Mouse (Mus musculus): Measurements from ENCODE around the gene Rfx7. TPM values are rescaled to one million over a fixed set of nuclear protein-coding genes. Genes with fewer than 3 reads are reported as not detected.
"Not testable (repeated sequence)": the region's sequence is repeated elsewhere in the genome, so short reads cannot be mapped to it uniquely, and the experiment has no call there.

Rfx7 gene
- polyA plus RNA-seq, 1 experiment from 2014 or later: 21.3 TPM

DNA sequence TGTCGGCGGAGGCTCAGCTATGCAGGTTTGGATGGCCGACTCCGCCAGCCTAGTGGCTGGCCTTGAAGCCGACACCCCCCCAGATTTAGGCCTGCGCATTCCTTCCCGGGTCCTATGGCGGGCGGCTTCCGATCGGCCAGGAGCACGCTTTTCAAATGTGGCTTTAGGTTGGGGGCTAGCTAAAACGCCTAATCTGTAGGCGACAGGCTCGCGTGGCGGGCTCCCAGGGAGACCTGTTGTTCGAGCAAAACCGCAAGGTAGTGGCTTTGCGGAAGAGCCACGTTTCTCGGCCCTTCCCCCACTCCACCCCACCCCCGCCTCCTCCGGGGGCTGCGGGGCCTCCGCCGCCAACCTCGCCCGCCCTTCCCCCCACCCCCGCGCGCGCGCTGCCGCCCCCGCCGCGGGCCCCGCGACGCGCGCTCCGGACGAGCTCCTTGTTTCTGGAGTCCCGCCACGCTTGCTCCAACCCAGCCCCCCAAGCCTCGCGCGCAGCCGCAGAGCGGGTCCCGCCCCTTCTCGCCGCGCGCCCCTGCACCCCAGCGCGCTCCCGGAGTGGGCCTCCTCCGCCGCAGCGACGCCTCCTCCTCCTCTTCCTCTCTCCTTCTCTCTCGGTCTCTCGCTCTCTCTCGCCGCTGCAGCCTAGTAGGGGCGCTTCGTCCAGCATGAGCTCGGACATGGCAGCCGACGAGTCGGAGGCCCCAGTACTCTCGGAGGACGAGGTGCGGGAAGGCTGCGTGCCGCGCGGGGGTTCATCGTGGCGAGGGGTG, 130.0 kb downstream of the Rfx7 start, which contains the start of gene Nedd4:
TSS of gene Nedd4 (plus strand) at position 452 of the 767 bp plus-strand sequence.
- Histone ChIP-seq H3K4me2 (replicated peaks) (peak within 1 kb of the TSS; percentile 93), H3K4me1 (peaks cover 36% of the 10 kb centered on the region), H3K36me3 (peaks cover 17% of the 10 kb centered on the region), H3K27ac (peak within 1 kb of the TSS; percentile 99), H3K4me3 (peak within 1 kb of the TSS; percentile 96), H3K9me3 (replicated peaks) (no peaks in the 10 kb centered on the region), H3K27me3 (no peaks in the 10 kb centered on the region), H3K9ac (peak within 1 kb of the TSS; percentile 100)
- WGBS: under 1% methylated on average over 64 of the region's 83 CpGs
- peak; percentile 94 for ATAC-seq (ENCODE audit: low FRiP score)

GRCm38 (mm10) chr9:72662691-72663533, 130.9 kb downstream of the Rfx7 start:
- Histone ChIP-seq H3K4me3 (peak overlapping the region; percentile 96), H3K27ac (peak overlapping the region; percentile 99), H3K9ac (peak overlapping the region; percentile 100), H3K27me3 (no peaks in the 10 kb centered on the region), H3K9me3 (replicated peaks) (no peaks in the 10 kb centered on the region), H3K4me1 (peaks cover 36% of the 10 kb centered on the region), H3K36me3 (peaks cover 18% of the 10 kb centered on the region), H3K4me2 (replicated peaks) (peak overlapping the region; percentile 93)
- under 1% methylated on average over 55 of the region's 55 CpGs for WGBS
- ATAC-seq (ENCODE audit: low FRiP score): peak; percentile 50

DNA sequence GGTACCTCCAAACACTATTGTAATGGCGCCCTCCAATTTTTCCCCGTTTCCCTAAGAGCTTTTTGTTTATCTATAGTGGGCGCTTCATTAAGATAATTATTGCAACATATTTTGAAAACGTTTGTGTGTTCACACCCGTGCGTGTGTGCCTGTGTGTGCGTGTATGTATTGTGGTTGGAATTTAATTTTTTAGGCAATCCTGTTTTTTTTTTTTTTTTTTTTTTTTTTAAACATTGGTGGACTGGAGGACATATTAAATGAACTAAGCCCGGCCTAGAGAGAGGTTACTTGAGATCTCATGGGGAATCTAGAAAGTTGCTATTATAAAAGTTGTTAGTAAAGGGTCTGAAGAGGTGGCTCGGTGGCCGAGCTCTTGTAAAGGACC, 131.5 kb downstream of the Rfx7 start:
- WGBS: 12% methylated on average over 10 of the region's 10 CpGs
- Histone ChIP-seq H3K27ac (peak overlapping the region; percentile 99), H3K9ac (peak overlapping the region; percentile 100), H3K27me3 (no peaks in the 10 kb centered on the region), H3K4me2 (replicated peaks) (peak overlapping the region; percentile 93), H3K36me3 (peaks cover 18% of the 10 kb centered on the region), H3K4me3 (peak overlapping the region; percentile 96), H3K4me1 (peaks cover 36% of the 10 kb centered on the region), H3K9me3 (replicated peaks) (no peaks in the 10 kb centered on the region)
- no peak for ATAC-seq (ENCODE audit: low FRiP score)

DNA sequence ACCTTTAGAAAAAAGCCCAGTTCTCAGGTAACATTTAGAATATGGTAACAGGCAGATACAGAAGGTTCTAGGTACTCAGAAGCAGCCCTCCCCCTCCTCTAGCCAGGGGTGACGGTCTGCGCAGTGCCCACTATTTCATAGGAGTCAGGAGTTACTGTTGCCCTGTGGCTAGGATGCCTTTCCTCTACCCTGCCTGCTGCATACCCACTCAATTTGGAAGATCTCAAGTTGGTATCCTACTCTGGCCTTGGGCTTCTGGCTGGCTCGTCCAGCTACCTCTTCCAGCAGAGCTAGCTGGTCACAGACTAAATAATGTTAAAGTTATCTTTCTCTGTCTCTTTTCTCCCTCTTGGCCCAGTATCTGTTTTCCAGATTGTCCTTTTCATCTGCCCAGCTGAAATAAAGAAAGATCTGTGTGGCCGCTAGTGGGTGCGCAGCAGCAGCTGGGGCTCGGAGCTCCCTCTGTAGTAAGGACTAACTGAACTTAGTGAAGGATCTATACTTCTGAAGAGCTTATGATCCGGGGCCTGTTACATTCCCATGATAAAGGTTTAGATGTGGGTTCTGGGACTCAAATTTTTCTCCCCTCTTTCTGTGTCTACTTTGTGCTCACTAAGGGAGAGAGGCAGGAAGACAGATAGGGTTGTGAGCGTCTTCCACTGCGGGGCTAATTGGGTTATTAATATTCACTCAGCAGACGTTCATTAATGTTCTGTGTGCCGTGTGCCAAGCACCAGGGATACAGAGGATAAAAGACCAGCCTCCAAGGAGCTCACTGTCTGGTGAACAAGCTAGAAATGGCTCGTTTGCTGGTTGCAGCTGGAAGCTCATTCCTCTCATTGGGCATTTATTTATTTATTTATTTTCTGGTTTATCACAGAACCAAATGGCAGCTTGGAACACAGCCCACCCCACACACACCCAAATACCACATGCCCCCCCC, 132.6 kb downstream of the Rfx7 start:
- Histone ChIP-seq H3K4me1 (peaks cover 43% of the 10 kb centered on the region), H3K27me3 (no peaks in the 10 kb centered on the region), H3K27ac (peak overlapping the region; percentile 99), H3K36me3 (peaks cover 27% of the 10 kb centered on the region), H3K4me2 (replicated peaks) (peak overlapping the region; percentile 93), H3K9ac (peak overlapping the region; percentile 100), H3K9me3 (replicated peaks) (no peaks in the 10 kb centered on the region), H3K4me3 (peak overlapping the region; percentile 96)
- no peak for ATAC-seq (ENCODE audit: low FRiP score)
- 38% methylated on average over 12 of the region's 12 CpGs for WGBS

DNA sequence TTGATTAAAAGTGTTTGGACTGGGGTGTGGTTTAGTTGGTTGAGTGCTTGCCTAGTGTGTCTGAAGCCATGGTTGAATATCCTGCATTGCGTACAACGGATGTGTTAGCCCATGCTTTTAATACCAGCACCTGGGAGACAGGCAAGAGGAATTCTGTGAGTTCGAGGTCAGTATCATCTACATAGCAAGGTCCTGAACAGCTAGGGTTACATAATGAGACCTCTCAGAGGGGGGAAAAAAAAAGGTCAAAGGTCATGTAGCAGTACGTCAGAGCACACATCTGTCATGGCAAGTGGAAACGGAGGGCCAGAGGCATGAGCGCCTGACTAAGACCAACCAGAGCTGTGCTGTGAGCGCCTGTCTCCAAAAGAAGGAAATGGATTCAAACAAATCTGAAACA, 133.5 kb downstream of the Rfx7 start:
- peak overlapping the region; percentile 99 for H3K27ac ChIP-seq
- H3K4me2 ChIP-seq (replicated peaks): peak overlapping the region; percentile 93
- peaks cover 43% of the 10 kb centered on the region for H3K4me1 ChIP-seq
- no peak for ATAC-seq (ENCODE audit: low FRiP score)
- H3K4me3 ChIP-seq: peak overlapping the region; percentile 96
- no peaks in the 10 kb centered on the region for H3K9me3 ChIP-seq (replicated peaks)
- no peaks in the 10 kb centered on the region for H3K27me3 ChIP-seq
- peaks cover 34% of the 10 kb centered on the region for H3K36me3 ChIP-seq
- 0 out of 2 replicates have a peak overlapping the region, but pooled peaks have one; percentile 100 for H3K9ac ChIP-seq
- 37% methylated on average over 7 of the region's 7 CpGs for WGBS

- H3K4me2 ChIP-seq (replicated peaks); H3K4me3 ChIP-seq; H3K27me3 ChIP-seq; H3K27ac ChIP-seq; H3K9me3 ChIP-seq (replicated peaks); ATAC-seq (ENCODE audit: low FRiP score); H3K9ac ChIP-seq: not testable (repeated sequence)
- peaks cover 39% of the 10 kb centered on the region for H3K36me3 ChIP-seq
- H3K4me1 ChIP-seq: peaks cover 39% of the 10 kb centered on the region
- WGBS: 85% methylated on average over 7 of the region's 8 CpGs
Measured at GRCm38 (mm10) chr9:72666352-72667021, 134.4 kb downstream of the Rfx7 start.

- Histone ChIP-seq H3K27me3 (no peaks in the 10 kb centered on the region), H3K4me1 (peaks cover 39% of the 10 kb centered on the region), H3K4me3 (no peak overlapping the region), H3K9ac (no peak overlapping the region), H3K27ac (no peak overlapping the region), H3K9me3 (replicated peaks) (no peaks in the 10 kb centered on the region), H3K36me3 (peaks cover 44% of the 10 kb centered on the region), H3K4me2 (replicated peaks) (no peak overlapping the region)
- 85% methylated on average over 3 of the region's 3 CpGs for WGBS
- no peak for ATAC-seq (ENCODE audit: low FRiP score)
Measured at GRCm38 (mm10) chr9:72667126-72667525, 135.1 kb downstream of the Rfx7 start.

DNA sequence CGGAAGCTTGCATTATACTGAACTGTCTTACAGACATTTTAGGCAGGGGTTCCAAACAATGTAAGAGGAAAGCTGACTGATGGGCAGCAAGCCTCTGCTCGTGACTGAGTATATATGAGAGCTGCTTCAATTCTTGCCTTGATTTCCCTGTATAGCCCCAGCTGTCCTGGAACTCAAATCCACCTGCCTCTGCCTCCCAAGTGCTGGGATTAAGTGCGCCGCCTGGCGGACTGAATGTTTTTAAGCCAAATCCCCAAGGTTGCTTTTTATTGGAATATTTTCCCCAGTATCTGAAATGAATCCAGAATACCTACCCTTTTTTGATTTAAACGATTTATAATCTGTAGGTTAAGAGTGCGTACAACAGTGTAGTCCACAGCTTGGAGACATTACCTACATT, 137.3 kb downstream of the Rfx7 start:
- no peak overlapping the region for H3K4me3 ChIP-seq
- H3K9ac ChIP-seq: no peak overlapping the region
- no peak overlapping the region for H3K4me2 ChIP-seq (replicated peaks)
- H3K9me3 ChIP-seq (replicated peaks): no peaks in the 10 kb centered on the region
- no peaks in the 10 kb centered on the region for H3K27me3 ChIP-seq
- no peak for ATAC-seq (ENCODE audit: low FRiP score)
- WGBS: 87% methylated on average over 7 of the region's 7 CpGs
- H3K27ac ChIP-seq: no peak overlapping the region
- peaks cover 32% of the 10 kb centered on the region for H3K4me1 ChIP-seq
- H3K36me3 ChIP-seq: peaks cover 60% of the 10 kb centered on the region

DNA sequence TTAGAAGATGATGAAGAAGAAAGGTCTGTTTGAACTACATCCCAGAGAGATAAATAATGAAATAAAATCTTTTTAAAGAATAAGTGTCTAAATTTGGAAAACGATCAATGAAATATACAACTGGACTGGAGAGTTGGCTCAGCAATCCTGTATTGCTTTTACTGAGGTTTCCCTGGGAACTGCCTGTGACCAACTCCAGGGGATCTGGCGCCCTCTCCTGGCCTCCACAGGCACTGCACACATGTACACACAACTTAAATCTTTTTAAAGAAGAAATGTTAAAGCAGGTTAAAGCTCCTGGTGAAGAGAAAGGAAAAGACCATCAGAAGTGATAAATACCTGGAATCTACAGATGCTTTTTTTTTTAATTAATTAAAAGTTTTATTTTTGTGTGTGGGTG, 140.3 kb downstream of the Rfx7 start:
- Histone ChIP-seq H3K4me3 (no peak overlapping the region), H3K36me3 (peaks cover 68% of the 10 kb centered on the region), H3K4me2 (replicated peaks) (no peak overlapping the region), H3K27me3 (no peaks in the 10 kb centered on the region), H3K9ac (no peak overlapping the region), H3K9me3 (replicated peaks) (no peaks in the 10 kb centered on the region), H3K4me1 (peaks cover 7% of the 10 kb centered on the region), H3K27ac (no peak overlapping the region)
- 37% methylated on average over 2 of the region's 2 CpGs for WGBS
- no peak for ATAC-seq (ENCODE audit: low FRiP score)
